Mouse (Mus musculus) olfactory bulb, adult 2 months (tissue): ENCODE data around the gene Exosc9.

Experiments
- CTCF ChIP-seq: fragments of 200-500 bp; IDR thresholded peaks from 2 replicates; pipeline ENCODE4 v1.5.1; 2012; ENCODE audit warnings: low read depth, mild to moderate bottlenecking, low read length, moderate library complexity; ENCODE audit not compliant: insufficient read depth
- POLR2A ChIP-seq: fragments of 200-500 bp; IDR thresholded peaks from 2 replicates; pipeline ENCODE4 v1.6.1; 2012; ENCODE audit warnings: mild to moderate bottlenecking, low read depth, low read length, moderate library complexity; ENCODE audit not compliant: insufficient read depth

DNA sequence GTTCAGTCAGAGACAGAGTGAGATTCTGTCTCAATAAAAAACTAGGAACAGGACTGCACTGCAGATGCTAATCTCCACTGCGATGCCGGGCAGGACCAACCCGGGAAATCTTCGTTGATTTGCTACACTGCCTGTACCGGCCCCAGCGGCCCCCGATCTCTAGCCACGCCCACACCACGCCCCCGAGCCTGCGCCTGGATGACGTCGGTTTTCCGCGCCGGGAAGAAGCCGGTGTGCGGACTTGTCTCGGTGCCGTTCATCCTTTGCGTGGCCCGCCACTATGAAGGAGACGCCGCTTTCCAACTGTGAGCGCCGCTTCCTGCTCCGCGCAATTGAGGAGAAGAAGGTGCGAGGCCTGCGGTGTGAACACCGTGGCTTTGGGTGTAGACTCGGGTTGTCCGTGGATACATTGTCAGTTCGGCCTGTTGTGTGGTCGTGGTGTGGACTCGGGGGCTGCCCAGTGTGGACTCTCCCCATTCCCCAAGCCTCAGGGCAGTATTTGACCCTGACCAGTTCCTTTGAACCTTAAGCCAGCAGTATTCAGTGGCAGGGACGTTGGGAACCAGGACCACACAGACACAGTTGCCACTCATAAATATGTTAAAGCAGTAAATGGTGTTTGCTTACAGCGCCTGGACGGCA lies at the start of gene Exosc9:
- TF ChIP-seq CTCF (no peak), POLR2A (peak; percentile 54; the same call in 1 of the 2 replicates)
